ENCODE assay signal across 24 mouse cellular contexts in the genomic region with DNA sequence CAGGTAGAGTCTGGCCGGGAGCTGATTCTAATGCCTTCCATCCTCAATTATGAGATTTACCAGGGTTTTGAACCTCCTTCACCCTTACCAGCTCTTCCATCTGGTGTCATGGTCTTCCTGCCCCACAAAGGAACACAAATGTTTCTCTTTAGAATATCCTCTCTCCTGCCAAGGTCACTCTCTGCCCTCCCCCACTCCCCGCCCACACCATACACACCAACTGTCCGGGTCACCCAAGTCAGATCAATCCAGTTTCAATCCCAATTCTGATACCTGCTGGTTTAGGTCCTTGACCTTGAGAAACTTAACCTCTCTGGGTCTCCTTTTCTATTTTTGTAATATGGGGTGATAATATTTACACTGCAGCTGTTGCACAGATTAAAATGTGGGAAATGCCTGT. TPM values are rescaled to one million over a fixed set of nuclear protein-coding genes. Genes with fewer than 3 reads are reported as not detected.
"Had no signal": no experiment of that assay in that cellular context is flagged by ENCODE, and none has a peak within 500 bp of the region (broad histone marks: within the 10 kb centered on the region; RNA-seq: fewer than 3 reads in every experiment).

No protein-coding gene starts in this region.

- H3K4me1 ChIP-seq: midbrain, embryonic 10.5 days; midbrain, embryonic 12.5 days; neural tube, embryonic 12.5 days had no signal

- H3K9me3 ChIP-seq: midbrain, embryonic 10.5 days; neural tube, embryonic 12.5 days had no signal

- H3K4me3 ChIP-seq: midbrain, embryonic 10.5 days; midbrain, embryonic 12.5 days; myocyte; neural tube, embryonic 12.5 days had no signal

- H3K27me3 ChIP-seq: midbrain, embryonic 12.5 days; neural tube, embryonic 12.5 days had no signal

- DNase-seq: lung, adult 18-20 months; lung, embryonic 14.5 days; lung, postnatal 10 days; lung, postnatal 4 days; midbrain, embryonic 14.5 days; retina, postnatal 1 day; right cerebral cortex, adult 18-20 months; right cerebral cortex, postnatal 25 days; right cerebral cortex, postnatal 4 days; spleen, adult 18-20 months; thymus, adult 2 months; thymus, postnatal 25 days; thymus, postnatal 4 days had no signal

- H3K27ac ChIP-seq: midbrain, embryonic 10.5 days; midbrain, embryonic 12.5 days; neural tube, embryonic 12.5 days had no signal

- H3K9ac ChIP-seq: lung, embryonic 14.5 days; midbrain, embryonic 12.5 days; neural tube, embryonic 12.5 days had no signal

- H3K36me3 ChIP-seq: midbrain, embryonic 10.5 days; midbrain, embryonic 12.5 days; neural tube, embryonic 12.5 days had no signal

RNA-seq across cellular contexts. Expression of gene Slc13a5, which starts 20.5 kb away (rescaled TPM):
- polyA plus RNA-seq: liver, embryonic 16.5 days; lung, embryonic 14.5 days; small intestine, adult 2 months had no signal

RNA-seq across cellular contexts. Expression of gene Fbxo39, which starts 26.7 kb away (rescaled TPM):
- polyA plus RNA-seq: liver, embryonic 16.5 days; lung, embryonic 14.5 days; lung, embryonic 16.5 days; midbrain, embryonic 10.5 days; midbrain, embryonic 12.5 days; midbrain, embryonic 14.5 days; midbrain, embryonic 16.5 days; neural tube, embryonic 12.5 days; neural tube, embryonic 14.5 days; small intestine, adult 2 months; stomach, embryonic 14.5 days; stomach, embryonic 16.5 days had no signal
